Mouse (Mus musculus) E14TG2a.4 (cell line): ENCODE data around the gene Sdhaf1.

ENCODE experiments used
- H3K27me3 ChIP-seq: 2 replicates; pipeline ENCODE4 v1.6.1; 2014; ENCODE audit warnings: low read length, control low read depth; ENCODE audit not compliant: insufficient read depth
- H3K36me3 ChIP-seq: 2 replicates; pipeline ENCODE4 v1.6.1; 2014; ENCODE audit warnings: low read length, control low read depth; ENCODE audit not compliant: insufficient read depth
- H3K4me1 ChIP-seq: replicated peaks from 2 replicates; pipeline ENCODE4 v1.6.1; 2014; ENCODE audit warnings: low read depth, low read length, control low read depth
- H3K4me3 ChIP-seq: replicated peaks from 2 replicates; pipeline ENCODE4 v1.5.1; 2014; ENCODE audit warnings: mild to moderate bottlenecking, low read length
- H3K9me3 ChIP-seq: 2 replicates; pipeline ENCODE4 v1.6.1; 2014; ENCODE audit warnings: low read length, control low read depth
- CTCF ChIP-seq: conservative IDR thresholded peaks from 2 replicates; pipeline ENCODE4 v1.5.1; 2014; ENCODE audit warnings: low read length
- NANOG ChIP-seq: IDR thresholded peaks from 2 replicates; pipeline ENCODE4 v1.6.1; 2014; ENCODE audit warnings: borderline replicate concordance, low read length, mixed read lengths
- POU5F1 ChIP-seq: IDR thresholded peaks from 2 replicates; pipeline ENCODE4 v1.6.1; 2014; ENCODE audit warnings: low read length, borderline replicate concordance

Gene Sdhaf1

DNA sequence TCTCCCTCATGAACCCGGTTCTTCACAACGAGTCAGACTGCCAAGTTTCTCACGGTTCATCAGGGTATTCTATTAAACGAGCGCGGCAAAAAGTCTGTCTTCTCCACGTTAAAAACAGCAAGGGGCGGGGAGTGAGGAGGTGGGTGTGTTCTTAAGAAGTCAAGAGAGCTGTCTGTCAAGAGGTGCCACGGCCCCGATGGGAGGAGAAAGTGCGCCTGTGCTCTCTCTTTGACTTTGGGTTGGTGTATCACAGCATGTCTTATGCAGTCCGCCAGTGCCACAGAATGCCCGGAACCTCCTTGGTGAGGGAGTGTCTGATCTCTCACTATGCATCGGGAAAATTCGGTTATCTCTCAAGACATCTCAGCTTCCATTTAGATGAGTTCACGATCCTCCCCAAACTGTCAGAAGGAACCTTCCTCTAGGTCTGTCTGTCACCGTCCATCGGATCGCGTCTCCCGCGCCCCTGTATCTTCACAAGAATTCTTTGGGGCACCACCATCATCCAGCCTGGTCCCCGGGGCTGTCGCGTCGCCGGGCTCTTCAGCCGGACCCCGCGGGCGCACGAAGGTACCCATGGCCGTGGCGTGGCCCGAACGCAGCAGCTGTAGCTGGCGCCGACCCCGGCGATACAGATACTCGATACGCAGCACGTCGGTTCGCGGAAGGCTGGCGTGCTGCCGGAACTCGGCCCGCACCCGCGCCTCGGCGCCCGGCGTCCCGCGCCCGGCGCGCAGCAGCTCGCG lies 2.0 kb downstream of the Sdhaf1 start, which contains the start of gene E130208F15Rik:
TSS of gene E130208F15Rik (plus strand) at position 202 of the 746 bp plus-strand sequence.
- Histone ChIP-seq H3K36me3 (peaks cover 46% of the 10 kb centered on the region), H3K4me1 (peaks cover 48% of the 10 kb centered on the region), H3K4me3 (peak within 1 kb of the TSS; percentile 94), H3K27me3 (no peaks in the 10 kb centered on the region), H3K9me3 (no peaks in the 10 kb centered on the region)
- TF ChIP-seq NANOG = no peak
- TF ChIP-seq CTCF = no peak
- TF ChIP-seq POU5F1 = no peak

DNA sequence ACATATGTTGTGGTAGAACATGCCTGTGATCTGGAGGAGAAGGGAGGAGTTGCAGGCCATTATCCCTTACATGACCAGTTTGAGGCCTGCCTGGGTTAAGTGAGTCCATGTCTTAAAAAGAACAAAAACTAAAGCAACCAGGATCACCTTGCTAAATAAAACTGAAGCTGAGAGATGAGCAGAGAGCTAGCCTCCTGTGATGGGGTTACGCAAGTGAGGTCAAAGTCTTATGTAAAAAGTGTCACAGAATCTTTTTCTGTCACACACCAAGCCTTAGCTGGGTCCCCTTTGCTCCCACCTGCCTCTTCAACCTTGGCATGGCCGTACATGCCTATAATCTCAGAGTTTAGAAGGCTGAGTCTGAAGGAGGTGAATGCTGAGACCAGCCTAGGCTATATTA lies 2.7 kb downstream of the Sdhaf1 start:
- H3K36me3 ChIP-seq = peaks cover 53% of the 10 kb centered on the region
- no peak for TF ChIP-seq NANOG
- no peak for TF ChIP-seq CTCF
- no peak for TF ChIP-seq POU5F1
- H3K9me3 ChIP-seq = no peaks in the 10 kb centered on the region

DNA sequence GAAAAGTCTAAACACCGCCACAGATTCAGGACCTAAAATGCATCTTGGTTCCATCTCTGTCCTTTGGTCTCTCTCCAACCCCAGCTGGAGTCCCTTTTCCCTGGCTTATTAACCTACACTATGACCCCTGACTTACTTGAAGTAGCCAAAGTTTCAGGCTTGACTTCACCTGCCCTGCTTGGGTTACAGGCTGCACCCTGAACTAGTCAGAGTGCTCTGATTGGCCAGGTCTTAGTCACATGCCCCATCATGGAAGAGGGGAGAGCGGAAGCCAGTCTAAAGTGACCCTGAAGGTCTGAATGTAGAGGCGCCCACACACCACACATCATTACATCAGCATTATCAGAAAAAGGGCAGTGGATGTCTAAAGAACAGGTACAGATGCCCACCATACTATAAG lies 5.6 kb downstream of the Sdhaf1 start:
- Histone ChIP-seq H3K9me3 (no peaks in the 10 kb centered on the region), H3K27me3 (no peaks in the 10 kb centered on the region), H3K4me3 (0 out of 2 replicates have a peak overlapping the region, but pooled peaks have one; percentile 10), H3K36me3 (peaks cover 57% of the 10 kb centered on the region), H3K4me1 (peaks cover 75% of the 10 kb centered on the region)
- TF ChIP-seq CTCF (no peak), POU5F1 (no peak), NANOG (no peak)

More for the DNA sequence above, 2.7 kb downstream of the Sdhaf1 start:
- peaks cover 55% of the 10 kb centered on the region for H3K4me1 ChIP-seq
- peak overlapping the region; percentile 94 for H3K4me3 ChIP-seq
- H3K27me3 ChIP-seq = no peaks in the 10 kb centered on the region

- TF ChIP-seq POU5F1 (no peak), NANOG (no peak), CTCF (no peak)
- peaks cover 74% of the 10 kb centered on the region for H3K36me3 ChIP-seq
- no peaks in the 10 kb centered on the region for H3K9me3 ChIP-seq
- no peaks in the 10 kb centered on the region for H3K27me3 ChIP-seq
- peak overlapping the region; percentile 81 for H3K4me3 ChIP-seq
- peaks cover 69% of the 10 kb centered on the region for H3K4me1 ChIP-seq
Observed at GRCm38 (mm10) chr7:30315559-30316529, 7.9 kb downstream of the Sdhaf1 start.

DNA sequence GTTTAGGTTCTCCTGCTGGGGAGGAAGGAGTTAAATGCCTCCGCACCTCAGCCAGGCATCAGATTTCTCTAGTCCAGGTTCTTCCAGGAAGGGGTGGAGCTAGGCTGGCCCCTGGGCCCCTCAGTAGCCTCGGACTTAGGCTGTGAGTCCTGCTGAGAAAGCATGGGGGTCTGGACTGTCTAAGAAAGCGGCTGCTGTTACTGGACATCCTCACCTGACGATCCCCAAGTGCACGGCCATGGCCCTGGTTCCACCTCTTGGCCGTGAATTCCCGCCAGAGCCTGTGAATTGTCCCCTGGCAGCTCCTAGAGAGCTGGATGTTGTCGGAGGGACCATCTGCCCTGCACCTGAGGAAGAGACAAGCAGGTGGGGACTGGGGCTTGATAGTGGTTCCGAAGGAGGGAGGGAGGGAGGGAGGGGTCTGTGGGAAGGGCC lies 9.0 kb downstream of the Sdhaf1 start, which contains the start of gene Syne4:
TSS of gene Syne4 (plus strand) at position 87 of the 435 bp plus-strand sequence.
- peak within 1 kb of the TSS; percentile 81 for H3K4me3 ChIP-seq
- peaks cover 72% of the 10 kb centered on the region for H3K4me1 ChIP-seq
- no peak for TF ChIP-seq NANOG
- no peak for TF ChIP-seq CTCF
- TF ChIP-seq POU5F1 = no peak
- H3K9me3 ChIP-seq = no peaks in the 10 kb centered on the region
- no peaks in the 10 kb centered on the region for H3K27me3 ChIP-seq
- H3K36me3 ChIP-seq = peaks cover 73% of the 10 kb centered on the region

GRCm38 (mm10) chr7:30313666-30314320 lies 9.9 kb downstream of the Sdhaf1 start:
- Histone ChIP-seq H3K36me3 (peaks cover 63% of the 10 kb centered on the region), H3K9me3 (no peaks in the 10 kb centered on the region), H3K4me3 (peak overlapping the region; percentile 81), H3K4me1 (peaks cover 80% of the 10 kb centered on the region), H3K27me3 (no peaks in the 10 kb centered on the region)
- TF ChIP-seq CTCF (no peak), POU5F1 (no peak), NANOG (no peak)

DNA sequence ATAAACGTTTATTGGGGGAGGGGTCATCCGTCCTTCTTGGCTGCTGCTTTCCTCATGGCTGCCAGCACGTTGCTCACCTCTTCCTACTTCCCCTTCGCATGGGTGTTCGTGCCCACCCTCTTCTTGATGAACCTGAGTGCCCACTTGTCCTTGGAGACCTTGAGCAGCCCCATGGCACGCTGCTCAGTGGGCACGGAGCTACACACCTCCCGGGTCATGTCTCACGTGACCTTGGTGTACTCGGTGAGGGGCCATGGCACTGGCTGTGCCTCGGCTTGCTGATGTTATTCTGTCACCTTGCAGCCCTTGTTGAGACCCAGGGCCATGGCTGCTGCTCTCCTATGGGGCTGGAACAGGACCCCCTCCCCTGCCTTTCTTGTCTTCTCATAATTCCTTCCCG lies 13.6 kb downstream of the Sdhaf1 start:
- peaks cover 66% of the 10 kb centered on the region for H3K4me1 ChIP-seq
- H3K27me3 ChIP-seq = no peaks in the 10 kb centered on the region
- TF ChIP-seq CTCF (no peak), NANOG (no peak), POU5F1 (no peak)

More for the DNA sequence above, 13.6 kb downstream of the Sdhaf1 start:
- Histone ChIP-seq H3K36me3 (peaks cover 43% of the 10 kb centered on the region), H3K4me3 (peak overlapping the region; percentile 95), H3K9me3 (no peaks in the 10 kb centered on the region)
